In genomic region chr2:103871522-103872276, GRCm38 (mm10) we compare ENCODE assay signal across 8 mouse cellular contexts.
DNase-seq lines count a peak whose midpoint lies in the region; ATAC-seq lines count a peak whose summit lies in the region.

No protein-coding gene starts in this region.

- H3K9ac ChIP-seq in embryonic facial prominence, embryonic 12.5 days: no peak overlapping the region
- no peak overlapping the region for H3K9ac ChIP-seq in kidney, embryonic 15.5 days

- H3K36me3 ChIP-seq in embryonic facial prominence, embryonic 12.5 days: no peaks in the 10 kb centered on the region
- no peaks in the 10 kb centered on the region for H3K36me3 ChIP-seq in kidney, embryonic 15.5 days

- H3K27ac ChIP-seq in embryonic facial prominence, embryonic 12.5 days: no peak overlapping the region
- no peak overlapping the region for H3K27ac ChIP-seq in kidney, embryonic 15.5 days

- no peak overlapping the region for H3K4me2 ChIP-seq in embryonic facial prominence, embryonic 12.5 days (replicated peaks)
- H3K4me2 ChIP-seq in kidney, embryonic 15.5 days: no peak overlapping the region

- H3K27me3 ChIP-seq in embryonic facial prominence, embryonic 12.5 days: no peaks in the 10 kb centered on the region
- H3K27me3 ChIP-seq in kidney, embryonic 15.5 days: no peaks in the 10 kb centered on the region

- WGBS in embryonic facial prominence, embryonic 12.5 days: 25% methylated on average over 12 of the region's 12 CpGs
- WGBS in kidney, embryonic 15.5 days: 28% methylated on average over 12 of the region's 12 CpGs

- H3K4me1 ChIP-seq in embryonic facial prominence, embryonic 12.5 days: no peaks in the 10 kb centered on the region
- H3K4me1 ChIP-seq in kidney, embryonic 15.5 days: peaks cover 5% of the 10 kb centered on the region; the same call in 1 of the 2 replicates

- DNase-seq in 3T3-L1 (ENCODE audit: low read depth, low spot score) (peak; percentile 76), liver (peak; percentile 86)
- DNase-seq in adrenal gland, postnatal 36 days: peak; percentile 85 to 86
- DNase-seq in heart, adult 8-10 months (ENCODE audit: low spot score): peak; percentile 84
- DNase-seq in monocyte, adult 2 months (ENCODE audit: low read depth in 1 of 2, low spot score in 2 of 2): peak; percentile 7 to 52
- DNase-seq in spleen, postnatal 10 days (ENCODE audit: low spot score in 2 of 2): peak; percentile 67 to 85

- H3K4me3 ChIP-seq in embryonic facial prominence, embryonic 12.5 days: no peak overlapping the region
- no peak overlapping the region for H3K4me3 ChIP-seq in kidney, embryonic 15.5 days (replicated peaks)

- ATAC-seq in embryonic facial prominence, embryonic 12.5 days (ENCODE audit: insufficient number of reproducible peaks, insufficient read depth, low FRiP score, low TSS enrichment): peak; percentile 78; the same call in 1 of the 2 replicates
- ATAC-seq in kidney, embryonic 15.5 days (replicated peaks; ENCODE audit: low FRiP score): peak; percentile 52; the same call in 1 of the 2 replicates

- H3K9me3 ChIP-seq in embryonic facial prominence, embryonic 12.5 days: no peaks in the 10 kb centered on the region
- no peaks in the 10 kb centered on the region for H3K9me3 ChIP-seq in kidney, embryonic 15.5 days (replicated peaks)

Comparison
In these comparisons a context has a peak if more than half of its experiments do, and no peak if none do; other contexts are left out.
1. DNase-seq: peak in every context shown above with its lines; median percentile 86 in liver; 86 in adrenal gland, postnatal 36 days; 84 in heart, adult 8-10 months; 76 in 3T3-L1; 76 in spleen, postnatal 10 days; 30 in monocyte, adult 2 months.